Mouse (Mus musculus) mouse embryonic stem cell (cell line): ENCODE measurements around the gene Zic5.

Experiments
- in situ Hi-C, 2 experiments: fragments of 300-500 bp; cut with MboI; formaldehyde crosslinking; loops; 1 replicate in 1 of 2; 3 replicates in 1 of 2; pipeline ENCODE4 v1.14.3; 2019 to 2020; ENCODE audit warnings: low sequenced_read_pairs in 2 of 2, low pct_unique_long_range_greater_than_20kb in 1 of 2, mixed read lengths in 1 of 2; ENCODE audit not compliant: unreplicated experiment in 1 of 2

The Zic5 gene

GRCm38 (mm10) chr14:122452701-122453387 lies 12.6 kb downstream of the Zic5 start:
- in situ Hi-C loops, result no loop called here

- in situ Hi-C loops, result no loop called here
Observed at GRCm38 (mm10) chr14:122451551-122452145, 13.8 kb downstream of the Zic5 start.

GRCm38 (mm10) chr14:122450496-122451382 lies 14.7 kb downstream of the Zic5 start, which contains the start of gene Gm5089:
Gene Gm5089, minus strand, starts transcription at chr14:122451115.
- in situ Hi-C loops, result no loop called here

GRCm38 (mm10) chr14:122449601-122450495 lies 15.6 kb downstream of the Zic5 start:
- in situ Hi-C loops, result no loop called here

- in situ Hi-C loops, result no loop called here
Observed at GRCm38 (mm10) chr14:122436850-122437249, 28.6 kb downstream of the Zic5 start.

GRCm38 (mm10) chr14:122434039-122434438 lies 31.4 kb downstream of the Zic5 start:
- in situ Hi-C loops, result no loop called here

GRCm38 (mm10) chr14:122432558-122432957 lies 32.9 kb downstream of the Zic5 start:
- in situ Hi-C loops, result no loop called here

GRCm38 (mm10) chr14:122427654-122428053 lies 37.8 kb downstream of the Zic5 start:
- in situ Hi-C loops, result no loop called here

GRCm38 (mm10) chr14:122427204-122427560 lies 38.3 kb downstream of the Zic5 start:
- in situ Hi-C loops, result no loop called here

- in situ Hi-C loops, result no loop called here
Observed at GRCm38 (mm10) chr14:122426529-122427203, 38.8 kb downstream of the Zic5 start.

- in situ Hi-C loops, result no loop called here
Observed at GRCm38 (mm10) chr14:122424441-122424840, 41.0 kb downstream of the Zic5 start.

- in situ Hi-C loops, result no loop called here
Observed at GRCm38 (mm10) chr14:122416166-122416771, 49.2 kb downstream of the Zic5 start.

GRCm38 (mm10) chr14:122414786-122415185 lies 50.7 kb downstream of the Zic5 start:
- in situ Hi-C loops, result no loop called here

GRCm38 (mm10) chr14:122413542-122413928 lies 51.9 kb downstream of the Zic5 start:
- in situ Hi-C loops, result no loop called here

GRCm38 (mm10) chr14:122412841-122413541 lies 52.5 kb downstream of the Zic5 start:
- in situ Hi-C loops, result no loop called here
